Mouse (Mus musculus): ENCODE measurements around the gene Dysf. TPM values are rescaled to one million over a fixed set of nuclear protein-coding genes. Genes with fewer than 3 reads are reported as not detected.

Dysf gene
- polyA plus RNA-seq, 1 experiment from 2014 or later, result 4.9 TPM

- ATAC-seq (ENCODE audit: low FRiP score), result no peak
- no peak overlapping the region for H3K9ac ChIP-seq
- H3K4me3 ChIP-seq, result no peak overlapping the region
- H3K27ac ChIP-seq, result peak overlapping the region; percentile 44; the same call in 1 of the 2 replicates
- 75% methylated on average over 9 of the region's 9 CpGs for WGBS
- no peak overlapping the region for H3K4me2 ChIP-seq (replicated peaks)
- H3K27me3 ChIP-seq, result no peaks in the 10 kb centered on the region
- peaks cover 17% of the 10 kb centered on the region for H3K4me1 ChIP-seq
- H3K36me3 ChIP-seq, result no peaks in the 10 kb centered on the region
- H3K9me3 ChIP-seq (replicated peaks), result no peaks in the 10 kb centered on the region
Observed at GRCm38 (mm10) chr6:84131539-84131938, 123.1 kb downstream of the Dysf start.

DNA sequence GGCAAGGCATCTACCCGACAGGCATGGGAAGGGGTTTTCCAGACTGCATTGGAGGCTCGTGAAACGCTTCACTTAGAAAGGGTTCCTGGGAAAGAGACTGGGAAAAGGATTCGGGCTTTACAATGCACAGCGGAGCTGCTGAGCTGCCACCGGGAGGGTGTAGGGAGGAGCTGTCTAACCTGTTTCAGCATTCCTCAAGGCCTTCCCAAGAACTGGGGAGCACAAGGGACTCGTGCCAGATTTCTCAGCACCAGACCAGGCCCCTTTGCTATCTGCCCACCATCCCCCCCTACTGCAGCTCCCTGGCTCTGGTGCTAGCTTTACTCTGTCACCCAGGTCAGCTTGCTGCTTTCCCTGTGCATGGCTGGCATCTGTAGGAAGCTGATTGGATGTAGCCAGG, 124.7 kb downstream of the Dysf start:
- Histone ChIP-seq H3K9me3 (replicated peaks) (no peaks in the 10 kb centered on the region), H3K27me3 (no peaks in the 10 kb centered on the region), H3K4me1 (peaks cover 17% of the 10 kb centered on the region), H3K4me3 (no peak overlapping the region), H3K4me2 (replicated peaks) (no peak overlapping the region), H3K27ac (no peak overlapping the region), H3K9ac (no peak overlapping the region), H3K36me3 (no peaks in the 10 kb centered on the region)
- no peak for ATAC-seq (ENCODE audit: low FRiP score)
- WGBS, result 67% methylated on average over 7 of the region's 7 CpGs

DNA sequence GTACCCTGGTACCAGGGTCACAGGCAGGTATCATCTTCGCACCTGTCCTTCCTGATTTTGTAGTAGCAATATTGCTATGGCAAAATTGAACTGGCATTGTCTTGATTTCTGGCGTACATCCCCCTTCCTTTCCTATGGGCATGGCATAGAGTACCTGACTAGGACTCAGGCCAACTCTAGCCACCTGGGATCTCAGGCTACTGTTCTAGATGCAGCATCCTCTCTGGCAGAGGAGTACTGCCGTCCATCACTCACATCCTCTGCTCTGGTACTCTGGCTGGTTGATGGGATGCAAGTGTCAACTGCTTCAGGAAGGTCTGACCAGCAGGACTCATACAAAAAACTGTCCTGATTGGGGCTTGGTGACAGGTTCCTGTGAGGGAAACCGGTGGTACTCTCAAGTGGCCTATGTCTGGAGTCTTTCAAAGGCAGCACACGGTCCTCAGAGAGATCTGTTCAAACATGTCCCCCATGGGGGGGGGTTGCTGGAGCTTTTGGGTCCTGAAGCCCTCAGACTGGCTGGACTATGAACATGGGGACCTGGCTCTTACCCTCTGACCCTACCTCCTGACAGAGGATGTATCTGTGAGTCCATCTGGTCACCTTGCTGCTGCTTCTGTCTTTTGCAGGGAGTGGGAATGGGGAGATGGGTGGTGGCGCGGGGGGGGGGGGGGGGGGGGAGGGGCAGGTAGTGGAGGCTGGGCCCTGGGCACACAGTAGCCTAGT, 125.8 kb downstream of the Dysf start:
- Histone ChIP-seq H3K4me1 (peaks cover 17% of the 10 kb centered on the region), H3K27ac (peak overlapping the region; percentile 76), H3K4me3 (no peak overlapping the region), H3K27me3 (no peaks in the 10 kb centered on the region), H3K9ac (no peak overlapping the region), H3K9me3 (replicated peaks) (no peaks in the 10 kb centered on the region), H3K36me3 (no peaks in the 10 kb centered on the region), H3K4me2 (replicated peaks) (no peak overlapping the region)
- no peak; the same call in 1 of the 2 replicates for ATAC-seq (ENCODE audit: low FRiP score)
- 74% methylated on average over 5 of the region's 7 CpGs for WGBS

DNA sequence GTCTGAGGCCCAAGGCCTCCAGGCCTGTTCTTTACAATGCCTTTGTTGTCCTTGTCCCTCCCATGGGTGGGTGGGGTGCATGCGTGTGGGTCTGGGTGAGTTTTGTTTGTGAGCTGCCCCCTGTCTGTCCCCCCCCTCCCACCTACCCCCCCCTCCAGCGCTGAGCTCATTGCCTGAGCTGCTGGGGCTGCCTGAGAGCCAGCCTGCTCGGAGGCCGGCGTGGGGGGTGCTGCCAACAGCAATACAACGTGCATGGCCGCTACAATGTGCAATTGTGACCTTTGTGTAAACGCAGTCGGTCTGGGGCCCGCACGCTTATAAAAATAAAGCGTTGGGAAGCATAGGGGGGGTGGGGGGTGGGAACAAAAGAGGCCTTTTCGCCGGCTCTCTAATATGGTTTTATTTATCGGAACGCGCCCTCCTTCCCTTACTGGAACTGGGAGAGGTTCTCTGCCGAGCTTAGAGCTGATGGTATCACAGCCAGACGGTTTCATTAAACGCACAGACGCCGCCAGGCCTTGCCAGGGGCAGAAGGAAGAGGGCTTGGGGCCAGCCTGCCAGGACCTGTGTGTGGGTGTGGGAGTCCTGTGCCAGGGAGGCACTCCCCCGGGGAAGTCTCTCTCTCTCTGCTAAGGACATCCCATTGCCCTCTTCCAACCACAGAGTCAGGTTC, 126.5 kb downstream of the Dysf start:
- H3K9ac ChIP-seq, result no peak overlapping the region
- WGBS, result 34% methylated on average over 23 of the region's 23 CpGs

DNA sequence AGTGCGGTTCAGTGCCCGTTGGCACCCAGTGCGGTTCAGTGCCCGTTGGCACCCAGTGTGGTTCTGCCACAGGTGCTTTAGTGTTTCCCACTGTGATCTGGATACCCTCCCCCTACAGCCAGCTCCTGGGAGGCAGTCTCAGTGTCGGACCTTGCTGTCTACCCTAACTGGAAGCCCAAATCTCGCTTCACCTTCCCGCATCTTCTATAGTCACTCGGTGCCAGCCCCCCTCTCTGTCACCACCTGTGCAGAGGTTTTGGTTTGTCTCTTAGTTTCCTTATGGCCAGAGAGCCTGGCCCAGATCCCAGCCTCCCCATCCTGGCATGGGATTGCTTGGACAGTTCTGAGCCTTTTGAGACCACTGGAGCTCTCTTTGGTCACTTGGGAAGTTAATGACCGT, 127.3 kb downstream of the Dysf start:
- H3K4me2 ChIP-seq (replicated peaks), result no peak overlapping the region
- no peaks in the 10 kb centered on the region for H3K9me3 ChIP-seq (replicated peaks)
- no peak overlapping the region for H3K4me3 ChIP-seq
- no peak overlapping the region for H3K27ac ChIP-seq
- H3K9ac ChIP-seq, result no peak overlapping the region
- ATAC-seq (ENCODE audit: low FRiP score), result no peak
- WGBS, result 91% methylated on average over 8 of the region's 9 CpGs
- H3K27me3 ChIP-seq, result no peaks in the 10 kb centered on the region
- peaks cover 17% of the 10 kb centered on the region for H3K4me1 ChIP-seq
- H3K36me3 ChIP-seq, result no peaks in the 10 kb centered on the region

More for the DNA sequence above, 126.5 kb downstream of the Dysf start:
- Histone ChIP-seq H3K27ac (peak overlapping the region; percentile 76), H3K27me3 (no peaks in the 10 kb centered on the region), H3K36me3 (no peaks in the 10 kb centered on the region), H3K9me3 (replicated peaks) (no peaks in the 10 kb centered on the region), H3K4me3 (no peak overlapping the region), H3K4me2 (replicated peaks) (peak overlapping the region; percentile 31), H3K4me1 (peaks cover 17% of the 10 kb centered on the region)
- peak; percentile 87 for ATAC-seq (ENCODE audit: low FRiP score)

- Histone ChIP-seq H3K4me3 (no peak overlapping the region), H3K27me3 (no peaks in the 10 kb centered on the region), H3K36me3 (no peaks in the 10 kb centered on the region), H3K4me2 (replicated peaks) (no peak overlapping the region), H3K27ac (no peak overlapping the region), H3K4me1 (peaks cover 11% of the 10 kb centered on the region), H3K9ac (no peak overlapping the region), H3K9me3 (replicated peaks) (no peaks in the 10 kb centered on the region)
- 83% methylated on average over 11 of the region's 11 CpGs for WGBS
- no peak for ATAC-seq (ENCODE audit: low FRiP score)
Observed at GRCm38 (mm10) chr6:84136345-84136744, 128.0 kb downstream of the Dysf start.

- Histone ChIP-seq H3K36me3 (no peaks in the 10 kb centered on the region), H3K4me2 (replicated peaks) (no peak overlapping the region), H3K9me3 (replicated peaks) (no peaks in the 10 kb centered on the region), H3K4me1 (peaks cover 3% of the 10 kb centered on the region), H3K9ac (no peak overlapping the region), H3K4me3 (no peak overlapping the region), H3K27me3 (no peaks in the 10 kb centered on the region), H3K27ac (no peak overlapping the region)
- ATAC-seq (ENCODE audit: low FRiP score), result no peak
- whole genome bisulfite sequencing, result 89% methylated on average over 14 of the region's 14 CpGs
Observed at GRCm38 (mm10) chr6:84139932-84140331, 131.5 kb downstream of the Dysf start.

DNA sequence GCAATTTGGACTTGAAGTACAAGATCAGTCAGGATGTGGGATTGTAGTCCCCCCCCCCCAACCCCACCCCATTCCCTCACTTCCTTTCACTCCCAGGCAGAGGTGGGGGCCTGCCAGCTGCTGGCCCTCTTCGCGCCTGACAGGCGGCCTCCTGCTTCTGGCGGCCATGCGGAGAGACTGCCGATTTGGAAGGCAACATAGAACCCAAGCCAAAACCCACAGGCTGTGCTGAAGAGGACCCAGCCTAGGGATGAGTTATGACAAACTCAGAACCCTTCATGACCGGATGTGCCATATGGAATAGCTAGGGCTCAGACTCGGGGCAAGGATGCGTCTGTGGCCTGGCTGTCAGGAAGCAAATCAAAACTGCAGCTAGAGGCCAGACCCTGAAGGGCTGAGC, 134.1 kb downstream of the Dysf start:
- ATAC-seq (ENCODE audit: low FRiP score), result no peak
- Histone ChIP-seq H3K27me3 (no peaks in the 10 kb centered on the region), H3K4me2 (replicated peaks) (no peak overlapping the region), H3K4me1 (no peaks in the 10 kb centered on the region; the same call in 1 of the 2 replicates), H3K9me3 (replicated peaks) (no peaks in the 10 kb centered on the region), H3K27ac (no peak overlapping the region), H3K4me3 (no peak overlapping the region), H3K9ac (no peak overlapping the region), H3K36me3 (no peaks in the 10 kb centered on the region)
- 80% methylated on average over 9 of the region's 9 CpGs for WGBS

GRCm38 (mm10) chr6:84143328-84143727, 134.9 kb downstream of the Dysf start:
- 96% methylated on average over 1 of the region's 1 CpGs for WGBS
- no peak overlapping the region for H3K4me3 ChIP-seq
- H3K4me1 ChIP-seq, result no peaks in the 10 kb centered on the region; the same call in 1 of the 2 replicates
- no peaks in the 10 kb centered on the region for H3K9me3 ChIP-seq (replicated peaks)
- no peak overlapping the region for H3K9ac ChIP-seq
- H3K36me3 ChIP-seq, result no peaks in the 10 kb centered on the region
- H3K27me3 ChIP-seq, result no peaks in the 10 kb centered on the region
- no peak overlapping the region for H3K4me2 ChIP-seq (replicated peaks)
- ATAC-seq (ENCODE audit: low FRiP score), result no peak
- no peak overlapping the region for H3K27ac ChIP-seq

- Histone ChIP-seq H3K4me2 (replicated peaks) (no peak overlapping the region), H3K4me3 (no peak overlapping the region), H3K27ac (no peak overlapping the region), H3K9me3 (replicated peaks) (no peaks in the 10 kb centered on the region), H3K9ac (no peak overlapping the region), H3K27me3 (no peaks in the 10 kb centered on the region), H3K36me3 (no peaks in the 10 kb centered on the region), H3K4me1 (no peaks in the 10 kb centered on the region; the same call in 1 of the 2 replicates)
- ATAC-seq (ENCODE audit: low FRiP score), result no peak
- 86% methylated on average over 4 of the region's 4 CpGs for WGBS
Observed at GRCm38 (mm10) chr6:84144393-84144792, 136.0 kb downstream of the Dysf start.

- no peaks in the 10 kb centered on the region for H3K9me3 ChIP-seq (replicated peaks)
- 83% methylated on average over 13 of the region's 13 CpGs for WGBS
- no peak overlapping the region for H3K27ac ChIP-seq
- no peak overlapping the region for H3K9ac ChIP-seq
- no peak overlapping the region for H3K4me3 ChIP-seq
- H3K4me1 ChIP-seq, result no peaks in the 10 kb centered on the region; the same call in 1 of the 2 replicates
- ATAC-seq (ENCODE audit: low FRiP score), result no peak
- H3K27me3 ChIP-seq, result no peaks in the 10 kb centered on the region
- no peak overlapping the region for H3K4me2 ChIP-seq (replicated peaks)
- H3K36me3 ChIP-seq, result no peaks in the 10 kb centered on the region
Observed at GRCm38 (mm10) chr6:84147206-84148004, 139.0 kb downstream of the Dysf start.

DNA sequence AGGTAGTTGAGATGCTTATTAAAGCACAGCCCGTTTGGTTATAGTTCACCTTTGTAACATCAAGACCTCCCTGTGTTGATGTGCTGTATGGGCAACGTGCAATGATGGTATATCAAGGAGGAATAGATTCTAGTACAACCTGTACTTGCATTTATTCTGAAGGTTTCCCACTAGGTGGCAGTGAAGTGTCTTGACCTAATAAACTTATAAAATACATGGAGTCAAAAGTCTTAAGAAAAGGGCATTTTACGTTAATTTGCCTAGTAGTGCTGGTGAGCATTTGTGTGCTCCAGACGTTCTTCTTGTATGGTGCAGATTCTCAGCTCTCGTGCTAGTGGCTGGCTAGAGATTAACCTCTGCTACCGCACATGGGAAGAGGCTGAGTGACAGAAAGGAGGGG, 140.1 kb downstream of the Dysf start:
- Histone ChIP-seq H3K4me1 (no peaks in the 10 kb centered on the region), H3K9me3 (replicated peaks) (no peaks in the 10 kb centered on the region), H3K9ac (no peak overlapping the region), H3K4me2 (replicated peaks) (no peak overlapping the region), H3K36me3 (no peaks in the 10 kb centered on the region), H3K4me3 (no peak overlapping the region), H3K27me3 (no peaks in the 10 kb centered on the region), H3K27ac (no peak overlapping the region)
- ATAC-seq (ENCODE audit: low FRiP score), result no peak
- WGBS, result 73% methylated on average over 6 of the region's 6 CpGs

Data from hindbrain, embryonic 12.5 days (tissue).